Mouse (Mus musculus) frontal cortex, postnatal 25 days (tissue): ENCODE measurements at regions not wholly inside any gene's neighbourhood (a gene's known extent, or its start where the extent isn't known, plus 50 kb on each side); places are given as distances from the start of the nearest gene placed in this dataset.
"Not testable (repeated sequence)": the region's sequence is repeated elsewhere in the genome, so short reads cannot be mapped to it uniquely, and the experiment has no call there.

Source experiments
- DNase-seq, 2 experiments: peaks; one replicate each; pipeline ENCODE4 v3.0.0; 2022; ENCODE audit warnings: low spot score in 2 of 2

- no peak for DNase-seq
Measured at GRCm38 (mm10) chr12:93151530-93151929, 1302.6 kb upstream of the Sel1l start.

GRCm38 (mm10) chr12:93142265-93142664, 1293.3 kb upstream of the Sel1l start:
- no peak for DNase-seq

GRCm38 (mm10) chr12:93136395-93136794, 1287.4 kb upstream of the Sel1l start:
- DNase-seq: no peak

GRCm38 (mm10) chr12:93122216-93122615, 1273.3 kb upstream of the Sel1l start:
- DNase-seq: no peak

GRCm38 (mm10) chr12:93088031-93088790, 1239.3 kb upstream of the Sel1l start:
- no peak for DNase-seq

GRCm38 (mm10) chr12:93063864-93064263, 1214.9 kb upstream of the Sel1l start:
- no peak for DNase-seq

GRCm38 (mm10) chr12:93019633-93020032, 1170.7 kb upstream of the Sel1l start:
- DNase-seq: no peak

GRCm38 (mm10) chr12:93011583-93011982, 1162.6 kb upstream of the Sel1l start:
- no peak for DNase-seq

- no peak for DNase-seq
Measured at GRCm38 (mm10) chr12:93006844-93007365, 1157.9 kb upstream of the Sel1l start.

GRCm38 (mm10) chr12:93003125-93003524, 1154.2 kb upstream of the Sel1l start:
- DNase-seq: no peak

GRCm38 (mm10) chr12:92975698-92976097, 1126.7 kb upstream of the Sel1l start:
- no peak for DNase-seq

GRCm38 (mm10) chr12:92944352-92944751, 1095.4 kb upstream of the Sel1l start:
- DNase-seq: no peak

- DNase-seq: no peak
Measured at GRCm38 (mm10) chr12:92927591-92927990, 1078.6 kb upstream of the Sel1l start.

GRCm38 (mm10) chr12:92926942-92927341, 1078.0 kb upstream of the Sel1l start:
- DNase-seq: no peak

- DNase-seq: no peak
Measured at GRCm38 (mm10) chr12:92919920-92920319, 1071.0 kb upstream of the Sel1l start.

- no peak for DNase-seq
Measured at GRCm38 (mm10) chr12:92916267-92916666, 1067.3 kb upstream of the Sel1l start.

- DNase-seq: no peak
Measured at GRCm38 (mm10) chr12:92915776-92916175, 1066.8 kb upstream of the Sel1l start.

GRCm38 (mm10) chr12:92915203-92915602, 1066.2 kb upstream of the Sel1l start:
- no peak for DNase-seq

- no peak for DNase-seq
Measured at GRCm38 (mm10) chr12:92904382-92904781, 1055.4 kb upstream of the Sel1l start.

GRCm38 (mm10) chr12:92892315-92892714, 1043.4 kb upstream of the Sel1l start:
- DNase-seq: no peak

- not testable (repeated sequence) for DNase-seq
Measured at GRCm38 (mm10) chr12:92891663-92892062, 1042.7 kb upstream of the Sel1l start.

- DNase-seq: not testable (repeated sequence)
Measured at GRCm38 (mm10) chr12:92891126-92891525, 1042.2 kb upstream of the Sel1l start.

- no peak for DNase-seq
Measured at GRCm38 (mm10) chr12:92887747-92888146, 1038.8 kb upstream of the Sel1l start.
